Mouse (Mus musculus) heart, adult 2 months (tissue): Measurements from ENCODE around the gene Lrrfip2. TPM values are rescaled to one million over a fixed set of nuclear protein-coding genes. Genes with fewer than 3 reads are reported as not detected.

Source experiments
- DNase-seq, 2 experiments: peaks; one replicate each; pipeline ENCODE4 v3.0.0; 2021
- H3K27ac ChIP-seq: fragments of 200-600 bp; 2 replicates; pipeline ENCODE4 v1.8.1; 2022
- H3K27me3 ChIP-seq: fragments of 200-500 bp; 2 replicates; pipeline ENCODE4 v1.6.1; 2012; ENCODE audit warnings: mild to moderate bottlenecking, low read length, inconsistent platforms, mixed read lengths; ENCODE audit not compliant: control insufficient read depth, insufficient read depth
- H3K36me3 ChIP-seq: fragments of 200-500 bp; 2 replicates; pipeline ENCODE4 v1.6.1; 2012; ENCODE audit warnings: low read length, inconsistent platforms; ENCODE audit not compliant: control insufficient read depth, insufficient read depth
- H3K4me1 ChIP-seq: fragments of 200-500 bp; 2 replicates; pipeline ENCODE4 v1.6.1; 2011; ENCODE audit warnings: low read length; ENCODE audit not compliant: control insufficient read depth, insufficient read depth
- H3K4me3 ChIP-seq: fragments of 200-600 bp; 2 replicates; pipeline ENCODE4 v1.8.1; 2022
- H3K79me2 ChIP-seq: fragments of 200-500 bp; replicated peaks from 2 replicates; pipeline ENCODE4 v1.6.1; 2012; ENCODE audit warnings: mild to moderate bottlenecking, inconsistent platforms, low read length, moderate library complexity, mixed read lengths; ENCODE audit not compliant: control insufficient read depth, insufficient read depth
- H3K9ac ChIP-seq: fragments of 200-500 bp; 2 replicates; pipeline ENCODE4 v1.6.1; 2012; ENCODE audit warnings: low read depth, mild to moderate bottlenecking, control low read depth, inconsistent platforms, low read length, mixed read lengths
- CTCF ChIP-seq: fragments of 200-600 bp; IDR thresholded peaks from 2 replicates; pipeline ENCODE4 v1.8.1; 2022; ENCODE audit warnings: antibody characterized with exemption, mild to moderate bottlenecking, moderate library complexity
- EP300 ChIP-seq: fragments of 200-500 bp; IDR thresholded peaks from 2 replicates; pipeline ENCODE4 v1.6.1; 2011; ENCODE audit warnings: low read depth, low read length, control low read depth; ENCODE audit not compliant: insufficient read depth
- POLR2A ChIP-seq: fragments of 200-500 bp; IDR thresholded peaks from 2 replicates; pipeline ENCODE4 v1.6.1; 2011; ENCODE audit warnings: mild to moderate bottlenecking, low read depth, low read length, control low read depth; ENCODE audit not compliant: insufficient read depth
- WGBS: fragments of 180-500 bp; shearing (Covaris S2); methylation state at CpG from one replicate; pipeline ENCODE4 v1.1.7; 2018; 5-methylcytosine and 5-hydroxymethylcytosine counted together
- intact Hi-C: fragments of 180-260 bp; cut with DNase I; formaldehyde crosslinking; loops from one replicate; pipeline ENCODE4 v1.15.1; 2025
- polyA plus RNA-seq: library from polyadenylated mRNA; depleted of rRNA; stranded (reverse); fragments of >200 nt; gene quantifications from 2 replicates; pipeline ENCODE4 v1.2.3, GENCODE M21; 2012
- total RNA-seq, 2 experiments: library from RNA; stranded (reverse); gene quantifications; 2 replicates each; pipeline ENCODE4 v1.2.3; 2021

The Lrrfip2 gene
- total and polyA plus RNA-seq, 3 experiments: 33.5 to 84.1 (median 83.6) TPM

- Histone ChIP-seq H3K36me3 (no peaks in the 10 kb centered on the region), H3K4me1 (no peaks in the 10 kb centered on the region), H3K27ac (no peak overlapping the region), H3K27me3 (no peaks in the 10 kb centered on the region), H3K9ac (no peak overlapping the region), H3K79me2 (no peaks in the 10 kb centered on the region), H3K4me3 (no peak overlapping the region)
- intact Hi-C loops: no loop called here
- TF ChIP-seq EP300 (no peak), POLR2A (no peak), CTCF (no peak)
- 81% methylated on average over 5 of the region's 5 CpGs for WGBS
- DNase-seq: no peak
These were observed 35.6 kb upstream of the Lrrfip2 start for GRCm38 (mm10) chr9:111081765-111082164.

- intact Hi-C loops: no loop called here
- Histone ChIP-seq H3K79me2 (no peaks in the 10 kb centered on the region), H3K27me3 (no peaks in the 10 kb centered on the region), H3K36me3 (no peaks in the 10 kb centered on the region), H3K9ac (no peak overlapping the region), H3K27ac (no peak overlapping the region), H3K4me1 (no peaks in the 10 kb centered on the region), H3K4me3 (no peak overlapping the region)
- 49% methylated on average over 4 of the region's 4 CpGs for WGBS
- TF ChIP-seq EP300: no peak
- no peak for TF ChIP-seq POLR2A
- no peak for TF ChIP-seq CTCF
- no peak for DNase-seq
These were observed 32.1 kb upstream of the Lrrfip2 start for GRCm38 (mm10) chr9:111085329-111085728.

- no peak overlapping the region for H3K27ac ChIP-seq
- no peak overlapping the region for H3K4me3 ChIP-seq
- no peak overlapping the region for H3K9ac ChIP-seq
- H3K27me3 ChIP-seq: no peaks in the 10 kb centered on the region
- no peaks in the 10 kb centered on the region for H3K36me3 ChIP-seq
- intact Hi-C loops: no loop called here
- WGBS: 52% methylated on average over 6 of the region's 6 CpGs
- no peaks in the 10 kb centered on the region for H3K79me2 ChIP-seq
- no peak for TF ChIP-seq POLR2A
- TF ChIP-seq EP300: no peak
- TF ChIP-seq CTCF: no peak
- no peak for DNase-seq
- no peaks in the 10 kb centered on the region for H3K4me1 ChIP-seq
These were observed 31.3 kb upstream of the Lrrfip2 start for GRCm38 (mm10) chr9:111086137-111086536.

GRCm38 (mm10) chr9:111086995-111087606 is 30.3 kb upstream of the Lrrfip2 start:
- Histone ChIP-seq H3K79me2 (no peaks in the 10 kb centered on the region), H3K27ac (no peak overlapping the region), H3K9ac (no peak overlapping the region), H3K27me3 (no peaks in the 10 kb centered on the region), H3K4me3 (no peak overlapping the region), H3K36me3 (no peaks in the 10 kb centered on the region), H3K4me1 (no peaks in the 10 kb centered on the region)
- 42% methylated on average over 3 of the region's 3 CpGs for WGBS
- DNase-seq: no peak
- intact Hi-C loops: no loop called here
- TF ChIP-seq CTCF (no peak), EP300 (no peak), POLR2A (no peak)

- H3K79me2 ChIP-seq: no peaks in the 10 kb centered on the region
- H3K27ac ChIP-seq: no peak overlapping the region
- no peaks in the 10 kb centered on the region for H3K36me3 ChIP-seq
- TF ChIP-seq POLR2A: no peak
- no peak for TF ChIP-seq CTCF
- no peak for TF ChIP-seq EP300
- H3K27me3 ChIP-seq: no peaks in the 10 kb centered on the region
- 26% methylated on average over 5 of the region's 5 CpGs for WGBS
- H3K4me3 ChIP-seq: no peak overlapping the region
- no peaks in the 10 kb centered on the region for H3K4me1 ChIP-seq
- intact Hi-C loops: no loop called here
- H3K9ac ChIP-seq: no peak overlapping the region
- DNase-seq: no peak
These were observed 29.4 kb upstream of the Lrrfip2 start for GRCm38 (mm10) chr9:111087960-111088359.

- TF ChIP-seq CTCF: no peak
- no peak for TF ChIP-seq POLR2A
- TF ChIP-seq EP300: no peak
- no peaks in the 10 kb centered on the region for H3K36me3 ChIP-seq
- no peaks in the 10 kb centered on the region for H3K27me3 ChIP-seq
- no peak overlapping the region for H3K27ac ChIP-seq
- intact Hi-C loops: no loop called here
- no peaks in the 10 kb centered on the region for H3K4me1 ChIP-seq
- no peak overlapping the region for H3K4me3 ChIP-seq
- DNase-seq: no peak
- H3K79me2 ChIP-seq: no peaks in the 10 kb centered on the region
- H3K9ac ChIP-seq: no peak overlapping the region
- 47% methylated on average over 7 of the region's 7 CpGs for WGBS
These were observed 28.5 kb upstream of the Lrrfip2 start for GRCm38 (mm10) chr9:111088886-111089285.
